Mouse (Mus musculus) lung, postnatal 0 days (tissue): ENCODE results near the gene Atp6v1e2. TPM values are rescaled to one million over a fixed set of nuclear protein-coding genes. Genes with fewer than 3 reads are reported as not detected.

Source experiments
- ATAC-seq: fragments of 200-750 bp; cut with Nextera tagmentation; 2 replicates; pipeline ENCODE4 v1.8.0; 2017; ENCODE audit warnings: moderate library complexity
- DNase-seq: peaks from one replicate; pipeline ENCODE4 v3.0.0-alpha.2; 2016; ENCODE audit warnings: low spot score
- H3K27ac ChIP-seq: fragments of 300-500 bp; sonication (generic); 2 replicates; pipeline ENCODE4 v1.5.1; 2014; ENCODE audit warnings: antibody characterized with exemption, mild to moderate bottlenecking, low read length, mixed read lengths
- H3K27me3 ChIP-seq: fragments of 300-500 bp; sonication (generic); replicated peaks from 2 replicates; pipeline ENCODE4 v1.6.1; 2014; ENCODE audit warnings: low read length, mixed read lengths; ENCODE audit not compliant: insufficient read depth
- H3K36me3 ChIP-seq: fragments of 300-500 bp; sonication (generic); 2 replicates; pipeline ENCODE4 v1.6.1; 2014; ENCODE audit warnings: low read length, mixed read lengths; ENCODE audit not compliant: insufficient read depth
- H3K4me1 ChIP-seq: fragments of 300-500 bp; sonication (generic); 2 replicates; pipeline ENCODE4 v1.6.1; 2014; ENCODE audit warnings: antibody characterized with exemption, low read depth, low read length, mixed read lengths; ENCODE audit not compliant: insufficient read depth
- H3K4me2 ChIP-seq: fragments of 300-500 bp; sonication (generic); replicated peaks from 2 replicates; pipeline ENCODE4 v1.6.1; 2014; ENCODE audit warnings: low read depth, mild to moderate bottlenecking, low read length, moderate library complexity, mixed read lengths
- H3K4me3 ChIP-seq: fragments of 300-500 bp; sonication (generic); 2 replicates; pipeline ENCODE4 v1.5.1; 2014; ENCODE audit warnings: low read depth, low read length
- H3K9ac ChIP-seq: fragments of 300-500 bp; sonication (generic); replicated peaks from 2 replicates; pipeline ENCODE4 v1.6.1; 2014; ENCODE audit warnings: low read depth, mild to moderate bottlenecking
- H3K9me3 ChIP-seq: fragments of 300-500 bp; sonication (generic); 2 replicates; pipeline ENCODE4 v1.6.1; 2016; ENCODE audit warnings: low read length, mixed read lengths
- CTCF ChIP-seq: IDR thresholded peaks from 2 replicates; pipeline ENCODE4 v1.5.1; 2016; ENCODE audit warnings: antibody characterized with exemption, mild to moderate bottlenecking
- EP300 ChIP-seq: IDR thresholded peaks from 2 replicates; pipeline ENCODE4 v1.6.1; 2016; ENCODE audit warnings: antibody characterized with exemption, mild to moderate bottlenecking, control low read depth
- WGBS: fragments of 180-500 bp; shearing (Covaris S2); extraction: QIAGEN DNeasy Blood & Tissue Kit; methylation state at CpG from one replicate; pipeline ENCODE4 v1.1.7; 2014; 5-methylcytosine and 5-hydroxymethylcytosine counted together
- polyA plus RNA-seq: library from polyadenylated mRNA; unstranded; fragments of >200 nt; fragmentation: Nextera tagmentation; extraction: Ambion mirVana; gene quantifications from 2 replicates; pipeline ENCODE4 v1.2.1, GENCODE M21; 2015

The Atp6v1e2 gene
- polyA plus RNA-seq, 1 experiment from 2014 or later: not detected

- no peak overlapping the region for H3K9ac ChIP-seq
- no peak overlapping the region for H3K4me3 ChIP-seq
- H3K4me2 ChIP-seq: no peak overlapping the region
- no peak for ATAC-seq
- TF ChIP-seq CTCF (peak; percentile 25; the same call in 1 of the 2 replicates), EP300 (no peak)
- DNase-seq: no peak
- no peaks in the 10 kb centered on the region for H3K27me3 ChIP-seq
- no peaks in the 10 kb centered on the region for H3K36me3 ChIP-seq
- WGBS: 77% methylated on average over 4 of the region's 4 CpGs
- no peaks in the 10 kb centered on the region for H3K4me1 ChIP-seq
- H3K27ac ChIP-seq: no peak overlapping the region
- no peaks in the 10 kb centered on the region for H3K9me3 ChIP-seq
Measured at GRCm38 (mm10) chr17:86915540-86915939, 32.2 kb downstream of the Atp6v1e2 start.

- no peaks in the 10 kb centered on the region for H3K9me3 ChIP-seq
- no peaks in the 10 kb centered on the region for H3K36me3 ChIP-seq
- ATAC-seq (no peak), DNase-seq (no peak)
- H3K27ac ChIP-seq: no peak overlapping the region
- no peak overlapping the region for H3K4me2 ChIP-seq
- TF ChIP-seq EP300: no peak
- TF ChIP-seq CTCF: no peak
- no peak overlapping the region for H3K4me3 ChIP-seq
- WGBS: 72% methylated on average over 7 of the region's 7 CpGs
- H3K27me3 ChIP-seq: no peaks in the 10 kb centered on the region
- no peak overlapping the region for H3K9ac ChIP-seq
- H3K4me1 ChIP-seq: no peaks in the 10 kb centered on the region
Measured at GRCm38 (mm10) chr17:86913003-86913607, 34.6 kb downstream of the Atp6v1e2 start.

- Histone ChIP-seq H3K9ac (no peak overlapping the region), H3K36me3 (no peaks in the 10 kb centered on the region), H3K4me2 (no peak overlapping the region), H3K27ac (no peak overlapping the region), H3K27me3 (no peaks in the 10 kb centered on the region), H3K4me1 (no peaks in the 10 kb centered on the region), H3K9me3 (no peaks in the 10 kb centered on the region), H3K4me3 (no peak overlapping the region)
- TF ChIP-seq CTCF: no peak
- no peak for TF ChIP-seq EP300
- no peak for DNase-seq
- no peak for ATAC-seq
- 54% methylated on average over 5 of the region's 5 CpGs for WGBS
Measured at GRCm38 (mm10) chr17:86911261-86911660, 36.4 kb downstream of the Atp6v1e2 start.

GRCm38 (mm10) chr17:86909733-86910495, 37.8 kb downstream of the Atp6v1e2 start:
- no peak for TF ChIP-seq EP300
- TF ChIP-seq CTCF: peak; percentile 76
- Histone ChIP-seq H3K4me1 (peaks cover 6% of the 10 kb centered on the region; the same call in 1 of the 2 replicates), H3K4me3 (no peak overlapping the region), H3K9me3 (no peaks in the 10 kb centered on the region), H3K9ac (no peak overlapping the region), H3K27ac (no peak overlapping the region), H3K4me2 (no peak overlapping the region), H3K27me3 (no peaks in the 10 kb centered on the region), H3K36me3 (no peaks in the 10 kb centered on the region)
- ATAC-seq: no peak
- peak; percentile 35 for DNase-seq
- 64% methylated on average over 14 of the region's 14 CpGs for WGBS

GRCm38 (mm10) chr17:86908316-86908715, 39.4 kb downstream of the Atp6v1e2 start:
- H3K4me3 ChIP-seq: no peak overlapping the region
- H3K4me1 ChIP-seq: peaks cover 6% of the 10 kb centered on the region; the same call in 1 of the 2 replicates
- 44% methylated on average over 8 of the region's 8 CpGs for WGBS
- no peak overlapping the region for H3K27ac ChIP-seq
- ATAC-seq (no peak), DNase-seq (no peak)
- no peak overlapping the region for H3K9ac ChIP-seq
- TF ChIP-seq CTCF (no peak), EP300 (no peak)
- no peaks in the 10 kb centered on the region for H3K36me3 ChIP-seq
- no peaks in the 10 kb centered on the region for H3K27me3 ChIP-seq
- H3K9me3 ChIP-seq: no peaks in the 10 kb centered on the region
- no peak overlapping the region for H3K4me2 ChIP-seq

GRCm38 (mm10) chr17:86907092-86907491, 40.6 kb downstream of the Atp6v1e2 start:
- H3K27me3 ChIP-seq: no peaks in the 10 kb centered on the region
- no peak overlapping the region for H3K27ac ChIP-seq
- no peaks in the 10 kb centered on the region for H3K36me3 ChIP-seq
- TF ChIP-seq EP300 (no peak), CTCF (no peak)
- H3K4me2 ChIP-seq: no peak overlapping the region
- H3K4me3 ChIP-seq: no peak overlapping the region
- H3K9ac ChIP-seq: no peak overlapping the region
- H3K9me3 ChIP-seq: no peaks in the 10 kb centered on the region
- DNase-seq (no peak), ATAC-seq (no peak)
- 89% methylated on average over 3 of the region's 3 CpGs for WGBS
- peaks cover 6% of the 10 kb centered on the region; the same call in 1 of the 2 replicates for H3K4me1 ChIP-seq
